Mouse (Mus musculus): ENCODE results near the gene Arhgap22. TPM values are rescaled to one million over a fixed set of nuclear protein-coding genes. Genes with fewer than 3 reads are reported as not detected.
A peak's percentile ranks its signal among the peaks of the same experiment; 100 is the strongest.

Arhgap22 gene
- polyA plus RNA-seq, 3 experiments from 2014 or later: 0.18 TPM; not detected in 2

- ATAC-seq: peak; percentile 34
Measured at GRCm38 (mm10) chr14:33334402-33334801, 120.6 kb downstream of the Arhgap22 start.

DNA sequence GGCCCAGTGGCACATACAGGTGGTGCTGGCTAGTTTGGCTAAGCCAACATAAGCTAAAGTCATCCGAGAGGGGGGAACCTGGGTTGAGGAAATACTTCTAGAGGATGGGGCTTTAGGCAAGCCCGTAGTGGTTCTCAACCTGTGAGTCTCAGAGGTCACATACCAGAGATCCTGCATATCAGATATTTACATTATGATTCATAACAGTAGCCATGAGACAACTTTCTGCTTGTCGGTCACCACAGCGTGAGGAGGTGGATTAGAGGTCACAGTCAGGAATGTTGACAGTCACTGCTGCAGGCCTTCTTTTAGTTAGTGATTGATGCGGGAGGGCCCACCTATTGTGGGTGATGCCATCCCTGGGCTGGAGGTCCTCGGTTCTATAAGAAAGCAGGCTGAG lies 121.9 kb downstream of the Arhgap22 start:
- no peak for ATAC-seq

GRCm38 (mm10) chr14:33338684-33339083 lies 124.9 kb downstream of the Arhgap22 start:
- no peak for ATAC-seq

DNA sequence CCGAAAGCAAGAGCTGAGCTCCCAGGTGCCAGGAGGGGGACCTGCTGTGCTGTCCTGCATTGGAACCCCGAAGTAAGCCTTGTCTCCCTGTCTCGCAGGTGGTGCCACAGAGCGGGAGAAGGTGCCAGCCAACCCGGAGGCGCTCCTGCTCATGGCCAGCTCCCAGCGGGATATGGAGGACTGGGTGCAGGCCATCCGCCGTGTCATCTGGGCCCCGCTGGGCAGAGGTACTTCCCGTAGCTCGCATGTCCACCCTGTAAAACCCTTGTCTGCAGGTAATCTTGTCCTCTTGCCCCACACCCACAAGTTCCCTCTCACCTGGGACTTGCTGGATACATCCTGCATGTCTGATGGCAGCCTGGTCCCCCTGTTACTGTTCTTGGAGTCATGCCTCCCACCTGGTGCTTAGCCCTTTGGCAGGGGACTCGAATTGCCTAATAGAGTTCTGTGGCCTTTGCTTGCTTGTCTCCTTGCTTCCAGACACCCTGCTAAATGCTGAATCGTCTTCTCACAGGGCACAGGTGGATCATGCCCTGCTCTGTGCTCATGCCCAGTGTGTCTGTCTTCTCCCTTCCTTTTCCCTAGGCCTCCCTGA lies 129.4 kb downstream of the Arhgap22 start:
- ATAC-seq: no peak

- ATAC-seq: no peak
Measured at GRCm38 (mm10) chr14:33346546-33346945, 132.7 kb downstream of the Arhgap22 start.

- ATAC-seq: no peak
Measured at GRCm38 (mm10) chr14:33347738-33348137, 133.9 kb downstream of the Arhgap22 start.

DNA sequence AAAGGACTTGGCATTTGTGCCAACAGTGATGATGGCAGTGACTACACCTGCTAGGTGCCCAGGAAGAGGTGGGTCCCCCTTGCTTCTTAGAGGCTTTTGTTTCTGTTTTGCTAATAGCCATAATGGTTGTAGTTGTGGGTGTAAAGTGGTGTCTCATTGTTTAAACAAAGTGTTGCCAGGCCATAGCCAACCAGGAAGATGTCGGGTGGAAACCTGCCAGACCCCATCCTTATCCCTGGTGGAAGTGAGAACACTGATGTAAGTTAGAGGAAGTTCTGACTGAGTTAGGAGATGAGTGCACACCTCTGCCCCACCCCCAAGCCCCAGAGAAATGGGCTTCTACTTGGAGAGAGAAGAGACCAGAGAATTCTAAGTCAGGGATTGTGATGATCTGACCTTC lies 134.3 kb downstream of the Arhgap22 start:
- ATAC-seq: no peak

GRCm38 (mm10) chr14:33351019-33351418 lies 137.2 kb downstream of the Arhgap22 start:
- ATAC-seq: no peak

- no peak for ATAC-seq
Measured at GRCm38 (mm10) chr14:33351984-33352722, 138.3 kb downstream of the Arhgap22 start.

DNA sequence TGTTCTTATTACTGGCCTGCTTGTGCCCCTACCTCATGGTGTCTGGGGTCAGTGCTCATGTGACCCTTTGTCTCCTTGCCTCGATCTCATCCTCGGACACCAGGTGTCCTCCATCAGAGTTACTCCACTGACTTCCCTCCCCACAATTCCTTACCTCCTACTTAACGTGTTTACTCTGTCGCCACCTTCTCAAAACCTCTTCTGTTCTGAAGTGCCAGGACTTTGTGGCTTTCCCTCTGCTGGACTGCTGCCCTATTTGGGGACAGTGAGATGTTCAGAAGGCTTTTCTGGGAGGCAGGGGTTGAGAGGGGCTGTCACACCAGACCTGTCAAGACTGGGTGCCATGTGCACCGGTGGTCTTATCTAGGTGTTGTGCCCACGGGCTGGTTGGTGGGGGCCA lies 139.1 kb downstream of the Arhgap22 start:
- no peak for ATAC-seq

GRCm38 (mm10) chr14:33355276-33355675 lies 141.4 kb downstream of the Arhgap22 start:
- no peak for ATAC-seq

- no peak for ATAC-seq
Measured at GRCm38 (mm10) chr14:33357600-33358368, 144.0 kb downstream of the Arhgap22 start.

- no peak for ATAC-seq
Measured at GRCm38 (mm10) chr14:33358891-33359290, 145.1 kb downstream of the Arhgap22 start.

GRCm38 (mm10) chr14:33361546-33361945 lies 147.7 kb downstream of the Arhgap22 start:
- ATAC-seq: no peak

DNA sequence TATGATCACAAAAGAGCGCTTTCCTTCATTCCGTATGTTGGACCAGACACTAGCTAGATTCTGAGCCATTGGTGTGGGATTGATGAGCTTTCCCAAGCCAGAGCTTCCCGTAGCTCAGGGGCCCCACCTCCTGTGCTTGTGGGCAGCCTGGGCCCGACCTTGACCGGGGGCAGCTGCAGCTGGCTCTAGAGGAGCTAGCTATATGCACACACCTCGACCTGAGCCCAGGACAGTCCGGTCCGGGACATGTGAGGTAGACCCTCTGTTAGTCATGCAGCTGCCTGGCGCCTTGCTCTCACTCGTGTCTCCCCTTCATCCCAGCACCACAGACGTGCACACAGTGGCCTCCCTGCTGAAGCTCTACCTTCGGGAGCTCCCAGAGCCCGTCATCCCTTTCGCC lies 148.3 kb downstream of the Arhgap22 start:
- ATAC-seq: no peak

DNA sequence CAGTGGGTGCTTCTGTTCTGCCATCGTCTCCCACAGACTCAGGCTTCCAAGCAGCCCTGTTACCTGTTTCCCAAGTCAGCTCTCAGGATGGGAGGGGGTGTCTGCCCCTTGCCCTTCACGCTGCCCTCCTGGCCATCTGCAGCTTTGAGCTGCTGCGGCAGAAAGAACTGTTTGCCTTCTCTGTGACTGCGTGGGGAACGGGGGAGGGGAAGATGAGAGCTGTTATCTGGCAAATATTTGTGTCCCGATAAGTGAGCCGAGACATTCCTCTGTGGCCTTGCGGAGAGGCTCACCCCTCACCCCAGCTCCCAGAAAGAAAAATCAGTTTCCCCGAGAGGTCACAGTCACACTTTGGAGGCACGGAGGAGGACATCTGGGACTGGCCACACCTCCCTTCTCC lies 149.0 kb downstream of the Arhgap22 start:
- ATAC-seq: no peak

DNA sequence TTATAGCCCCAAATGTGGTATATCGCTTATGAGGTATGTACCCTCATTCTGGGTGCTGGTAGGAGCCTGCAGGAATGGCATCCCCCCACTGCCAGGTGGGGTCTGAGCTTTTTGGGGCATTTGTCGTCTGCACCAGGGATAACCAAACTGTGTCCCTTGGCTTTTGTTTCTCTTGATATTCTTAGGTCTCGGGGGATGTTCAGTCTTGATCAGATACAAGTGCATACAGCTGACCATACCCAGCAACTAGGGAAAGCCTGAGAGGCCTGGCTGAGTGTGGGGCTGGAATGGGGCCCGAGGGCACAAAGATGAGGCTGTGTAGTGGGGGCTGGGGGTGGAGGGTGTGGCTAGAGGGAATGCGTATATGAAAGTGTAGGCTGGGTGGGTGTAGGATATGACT lies 149.8 kb downstream of the Arhgap22 start:
- ATAC-seq: no peak

DNA sequence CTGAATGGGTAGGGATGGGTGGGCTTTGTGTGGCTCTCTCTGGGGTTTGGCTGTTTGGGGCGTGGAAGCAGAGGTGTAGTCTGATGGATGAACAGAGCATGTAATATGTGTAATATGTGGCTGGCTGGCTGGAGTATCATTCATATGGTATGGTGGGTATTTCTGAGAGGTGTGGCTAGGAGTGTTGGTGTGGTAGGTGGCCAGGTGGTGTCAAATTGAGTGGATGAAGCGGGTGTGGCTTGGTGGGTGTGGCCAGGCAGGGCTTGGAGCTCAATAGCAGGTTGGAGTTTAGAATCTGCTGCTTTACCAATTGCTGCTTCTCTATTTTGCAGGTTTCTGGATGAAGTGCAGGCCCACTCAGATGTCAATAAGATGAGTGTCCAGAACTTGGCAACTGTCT lies 150.2 kb downstream of the Arhgap22 start:
- no peak for ATAC-seq

GRCm38 (mm10) chr14:33366891-33367777 lies 153.3 kb downstream of the Arhgap22 start:
- ATAC-seq: no peak

DNA sequence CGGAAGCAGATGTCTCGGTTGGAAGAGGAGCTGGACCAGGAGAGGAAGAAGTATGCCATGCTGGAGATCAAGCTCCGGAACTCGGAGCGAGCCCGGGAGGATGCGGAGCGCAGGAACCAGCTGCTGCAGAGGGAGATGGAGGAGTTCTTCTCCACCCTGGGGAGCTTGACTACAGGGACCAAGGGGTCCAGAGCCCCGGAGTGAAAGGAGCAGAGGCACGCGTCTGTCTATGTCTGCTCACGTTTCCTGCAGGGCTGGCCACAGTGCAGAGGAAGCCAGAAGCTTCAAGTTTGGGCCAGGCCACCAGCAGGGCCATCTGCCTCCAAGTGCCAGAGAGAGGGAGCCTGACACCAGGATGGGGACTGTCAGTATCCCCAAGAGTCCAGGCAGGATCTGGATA lies 155.5 kb downstream of the Arhgap22 start:
- ATAC-seq: no peak

DNA sequence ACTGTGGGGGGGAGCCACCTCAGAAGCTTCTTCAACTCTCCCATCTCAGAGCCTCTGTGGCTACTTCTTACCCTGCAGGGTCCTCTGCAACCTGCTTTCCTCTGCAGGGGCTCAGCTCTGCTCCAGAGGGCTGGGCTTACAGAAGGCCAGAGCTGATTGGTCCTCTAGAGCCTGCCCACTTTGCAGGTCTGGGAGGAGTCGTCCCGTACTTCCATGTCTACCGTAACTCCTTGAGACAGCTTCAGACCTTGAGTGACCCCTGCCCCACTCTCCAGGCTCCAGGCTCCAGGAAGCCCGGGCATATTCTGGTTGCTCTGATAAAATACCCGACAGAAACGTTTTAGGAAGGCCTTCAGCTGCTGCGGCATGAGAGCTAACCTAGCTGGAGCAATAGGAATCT lies 156.2 kb downstream of the Arhgap22 start:
- no peak for ATAC-seq

GRCm38 (mm10) chr14:33371248-33371647 lies 157.4 kb downstream of the Arhgap22 start:
- peak; percentile 56 for ATAC-seq

- ATAC-seq: no peak
Measured at GRCm38 (mm10) chr14:33373271-33373670, 159.4 kb downstream of the Arhgap22 start.
